Mouse (Mus musculus): ENCODE measurements at regions not wholly inside any gene's neighbourhood (a gene's known extent, or its start where the extent isn't known, plus 50 kb on each side); places are given as distances from the start of the nearest gene placed in this dataset.
"Not testable (repeated sequence)": the region's sequence is repeated elsewhere in the genome, so short reads cannot be mapped to it uniquely, and the experiment has no call there.

- no peak for DNase-seq (ENCODE audit: low spot score)
- intact Hi-C loops (cut with DNase I) = no loop called here
Observed at GRCm38 (mm10) chr3:111194541-111194940, 943.7 kb upstream of the Prmt6 start.

GRCm38 (mm10) chr3:111166698-111167097 lies 915.9 kb upstream of the Prmt6 start:
- no peak for DNase-seq (ENCODE audit: low spot score)
- intact Hi-C loops (cut with DNase I) = no loop called here

- intact Hi-C loops (cut with DNase I); DNase-seq (ENCODE audit: low spot score): not testable (repeated sequence)
Observed at GRCm38 (mm10) chr3:111141196-111141595, 890.4 kb upstream of the Prmt6 start.

GRCm38 (mm10) chr3:111108982-111109381 lies 858.2 kb upstream of the Prmt6 start:
- DNase-seq (ENCODE audit: low spot score) = no peak
- intact Hi-C loops (cut with DNase I) = no loop called here

GRCm38 (mm10) chr3:111102646-111103045 lies 851.8 kb upstream of the Prmt6 start:
- DNase-seq (ENCODE audit: low spot score) = no peak

GRCm38 (mm10) chr3:111074311-111074710 lies 823.5 kb upstream of the Prmt6 start:
- DNase-seq (ENCODE audit: low spot score) = no peak
- intact Hi-C loops (cut with DNase I) = no loop called here

More at GRCm38 (mm10) chr3:111102646-111103045, 851.8 kb upstream of the Prmt6 start:
- intact Hi-C loops (cut with DNase I) = no loop called here

- no peak for DNase-seq (ENCODE audit: low spot score)
- intact Hi-C loops (cut with DNase I) = no loop called here
Observed at GRCm38 (mm10) chr3:111070301-111070700, 819.5 kb upstream of the Prmt6 start.

GRCm38 (mm10) chr3:111069843-111070242 lies 819.0 kb upstream of the Prmt6 start:
- intact Hi-C loops (cut with DNase I) = loop anchor here (5.0 kb wide), 1 partner anchor 1543 kb away; no protein-coding TSS in a partner anchor
- no peak for DNase-seq (ENCODE audit: low spot score)

GRCm38 (mm10) chr3:111069156-111069555 lies 818.4 kb upstream of the Prmt6 start:
- intact Hi-C loops (cut with DNase I) = loop anchor here (5.0 kb wide), 1 partner anchor 1542 kb away; no protein-coding TSS in a partner anchor
- no peak for DNase-seq (ENCODE audit: low spot score)

GRCm38 (mm10) chr3:111049638-111050037 lies 798.8 kb upstream of the Prmt6 start:
- intact Hi-C loops (cut with DNase I) = no loop called here
- no peak for DNase-seq (ENCODE audit: low spot score)

All from heart, postnatal 25 days (tissue).